Mouse (Mus musculus) small intestine, adult 2 months (tissue): Measurements from ENCODE around the gene Zfp987. TPM values are rescaled to one million over a fixed set of nuclear protein-coding genes. Genes with fewer than 3 reads are reported as not detected.
"Not testable (repeated sequence)": the region's sequence is repeated elsewhere in the genome, so short reads cannot be mapped to it uniquely, and the experiment has no call there.

Experiments used
- H3K27ac ChIP-seq: fragments of 200-500 bp; 2 replicates; pipeline ENCODE4 v1.5.1; 2012; ENCODE audit warnings: low read depth, low read length, control low read depth, inconsistent platforms; ENCODE audit not compliant: insufficient read depth
- H3K27me3 ChIP-seq: fragments of 200-500 bp; 2 replicates; pipeline ENCODE4 v1.6.1; 2012; ENCODE audit warnings: mild to moderate bottlenecking, moderate library complexity, low read length, inconsistent platforms; ENCODE audit not compliant: control insufficient read depth, insufficient read depth
- H3K36me3 ChIP-seq: fragments of 200-500 bp; 2 replicates; pipeline ENCODE4 v1.6.1; 2012; ENCODE audit warnings: mild to moderate bottlenecking, low read length, control low read depth, inconsistent platforms; ENCODE audit not compliant: control insufficient read depth, insufficient read depth
- H3K4me1 ChIP-seq: fragments of 200-500 bp; 2 replicates; pipeline ENCODE4 v1.6.1; 2012; ENCODE audit warnings: low read length, inconsistent platforms, mixed read lengths; ENCODE audit not compliant: control insufficient read depth, insufficient read depth, insufficient read length
- H3K4me3 ChIP-seq: fragments of 200-500 bp; 2 replicates; pipeline ENCODE4 v1.5.1; 2012; ENCODE audit warnings: low read depth, mild to moderate bottlenecking, control low read depth, inconsistent platforms, low read length, moderate library complexity
- CTCF ChIP-seq: fragments of 200-500 bp; IDR thresholded peaks from 2 replicates; pipeline ENCODE4 v1.5.1; 2012; ENCODE audit warnings: low read depth, mild to moderate bottlenecking, control low read depth, inconsistent platforms, low read length, moderate library complexity, mixed read lengths; ENCODE audit not compliant: insufficient replicate concordance, insufficient read length; ENCODE audit errors: extremely low read depth
- POLR2A ChIP-seq: fragments of 200-500 bp; IDR thresholded peaks from 2 replicates; pipeline ENCODE4 v1.6.1; 2012; ENCODE audit warnings: low read depth, mild to moderate bottlenecking, control low read depth, inconsistent platforms, low read length, moderate library complexity
- WGBS: fragments of 180-500 bp; shearing (Covaris S2); methylation state at CpG from one replicate; pipeline ENCODE4 v1.1.7; 2018; 5-methylcytosine and 5-hydroxymethylcytosine counted together
- polyA plus RNA-seq: library from polyadenylated mRNA; depleted of rRNA; stranded (reverse); fragments of >200 nt; gene quantifications from 2 replicates; pipeline ENCODE4 v1.2.3, GENCODE M21; 2012; rRNA removed

The Zfp987 gene
- not detected in 2 replicates for polyA plus RNA-seq

GRCm38 (mm10) chr4:146096998-146097397, at the start of gene Zfp987:
Gene Zfp987, plus strand, starts transcription at chr4:146097298.
- not testable (repeated sequence) for H3K4me3 ChIP-seq, H3K27ac ChIP-seq, H3K27me3 ChIP-seq, H3K4me1 ChIP-seq, H3K36me3 ChIP-seq
- 85% methylated on average over 3 of the region's 3 CpGs for WGBS

- H3K4me1 ChIP-seq, H3K27ac ChIP-seq, H3K27me3 ChIP-seq, H3K36me3 ChIP-seq, H3K4me3 ChIP-seq: not testable (repeated sequence)
- 70% methylated on average over 1 of the region's 1 CpGs for WGBS
Measured at GRCm38 (mm10) chr4:146052536-146052935, 44.6 kb upstream of the Zfp987 start.

- 81% methylated on average over 2 of the region's 2 CpGs for WGBS
- not testable (repeated sequence) for H3K4me3 ChIP-seq, H3K36me3 ChIP-seq, H3K27me3 ChIP-seq, H3K4me1 ChIP-seq, H3K27ac ChIP-seq
Measured at GRCm38 (mm10) chr4:146053445-146053844, 43.7 kb upstream of the Zfp987 start.

- 58% methylated on average over 2 of the region's 2 CpGs for WGBS
- Histone ChIP-seq H3K36me3 (no peaks in the 10 kb centered on the region), H3K4me3 (no peak overlapping the region), H3K4me1 (no peaks in the 10 kb centered on the region), H3K27ac (no peak overlapping the region), H3K27me3 (no peaks in the 10 kb centered on the region)
- TF ChIP-seq CTCF (no peak), POLR2A (no peak)
Measured at GRCm38 (mm10) chr4:146055335-146055734, 41.8 kb upstream of the Zfp987 start.

- H3K36me3 ChIP-seq, H3K27ac ChIP-seq, H3K4me3 ChIP-seq, H3K27me3 ChIP-seq, H3K4me1 ChIP-seq: not testable (repeated sequence)
- 90% methylated on average over 12 of the region's 12 CpGs for WGBS
Measured at GRCm38 (mm10) chr4:146058646-146059045, 38.5 kb upstream of the Zfp987 start.

GRCm38 (mm10) chr4:146059078-146059477, 38.0 kb upstream of the Zfp987 start:
- H3K4me1 ChIP-seq, H3K4me3 ChIP-seq, H3K27me3 ChIP-seq, H3K36me3 ChIP-seq, H3K27ac ChIP-seq: not testable (repeated sequence)
- WGBS, result 87% methylated on average over 4 of the region's 4 CpGs

- H3K4me3 ChIP-seq, H3K27me3 ChIP-seq, H3K4me1 ChIP-seq, H3K36me3 ChIP-seq, H3K27ac ChIP-seq: not testable (repeated sequence)
- 91% methylated on average over 25 of the region's 26 CpGs for WGBS
Measured at GRCm38 (mm10) chr4:146059974-146060693, 37.0 kb upstream of the Zfp987 start.

- not testable (repeated sequence) for H3K27me3 ChIP-seq, H3K4me1 ChIP-seq, H3K27ac ChIP-seq, H3K36me3 ChIP-seq, H3K4me3 ChIP-seq
- 90% methylated on average over 11 of the region's 11 CpGs for WGBS
Measured at GRCm38 (mm10) chr4:146061082-146061481, 36.0 kb upstream of the Zfp987 start.

GRCm38 (mm10) chr4:146062021-146062420, 35.1 kb upstream of the Zfp987 start:
- not testable (repeated sequence) for H3K4me1 ChIP-seq, H3K36me3 ChIP-seq, H3K27me3 ChIP-seq, H3K4me3 ChIP-seq, H3K27ac ChIP-seq
- 93% methylated on average over 12 of the region's 12 CpGs for WGBS

GRCm38 (mm10) chr4:146063001-146063400, 34.1 kb upstream of the Zfp987 start:
- WGBS, result 75% methylated on average over 6 of the region's 6 CpGs
- H3K27ac ChIP-seq, H3K4me3 ChIP-seq, H3K36me3 ChIP-seq, H3K4me1 ChIP-seq, H3K27me3 ChIP-seq: not testable (repeated sequence)

GRCm38 (mm10) chr4:146063621-146064020, 33.5 kb upstream of the Zfp987 start:
- not testable (repeated sequence) for H3K27me3 ChIP-seq, H3K27ac ChIP-seq, H3K4me3 ChIP-seq, H3K36me3 ChIP-seq, H3K4me1 ChIP-seq
- 86% methylated on average over 15 of the region's 15 CpGs for WGBS

- H3K27me3 ChIP-seq, H3K27ac ChIP-seq, H3K36me3 ChIP-seq, H3K4me1 ChIP-seq, H3K4me3 ChIP-seq: not testable (repeated sequence)
- 67% methylated on average over 5 of the region's 5 CpGs for WGBS
Measured at GRCm38 (mm10) chr4:146064807-146065206, 32.3 kb upstream of the Zfp987 start.
